Mouse (Mus musculus) embryo, embryonic 10 days (tissue): Measurements from ENCODE around the gene Pycr2.
A peak's percentile ranks its signal among the peaks of the same experiment; 100 is the strongest.

Source experiments
- DNase-seq: peaks from one replicate; pipeline ENCODE4 v3.0.0-alpha.2; 2015; ENCODE audit warnings: low spot score

Pycr2 gene

GRCm38 (mm10) chr1:180942166-180943031, 38.3 kb downstream of the Pycr2 start, which contains the start of gene Tmem63a:
TSS of gene Tmem63a (plus strand) at chr1:180942344.
- peak; percentile 85 for DNase-seq

- DNase-seq = no peak
These were observed 39.0 kb downstream of the Pycr2 start for GRCm38 (mm10) chr1:180943032-180943644.

DNA sequence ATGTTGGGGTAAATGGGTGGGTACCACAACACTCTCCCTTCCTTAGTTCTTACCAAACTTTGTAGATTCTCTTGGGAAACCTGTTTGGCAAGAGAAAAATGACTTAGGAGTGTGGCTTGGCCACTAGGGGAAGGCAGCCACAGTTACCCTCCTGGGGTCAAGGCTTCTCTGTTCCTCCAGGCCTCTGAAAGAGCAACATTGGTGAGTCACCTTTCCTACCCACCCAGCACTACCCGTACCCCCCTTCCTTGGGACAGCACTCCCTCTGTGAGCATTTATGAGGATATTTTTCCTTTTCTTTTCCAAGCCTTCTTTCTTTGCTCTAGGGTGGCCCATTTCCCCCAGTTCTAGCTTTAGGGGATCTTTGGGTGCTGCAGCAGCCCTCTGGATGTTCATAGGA, 39.8 kb downstream of the Pycr2 start:
- no peak for DNase-seq

- DNase-seq = no peak
These were observed 40.5 kb downstream of the Pycr2 start for GRCm38 (mm10) chr1:180944553-180944952.

DNA sequence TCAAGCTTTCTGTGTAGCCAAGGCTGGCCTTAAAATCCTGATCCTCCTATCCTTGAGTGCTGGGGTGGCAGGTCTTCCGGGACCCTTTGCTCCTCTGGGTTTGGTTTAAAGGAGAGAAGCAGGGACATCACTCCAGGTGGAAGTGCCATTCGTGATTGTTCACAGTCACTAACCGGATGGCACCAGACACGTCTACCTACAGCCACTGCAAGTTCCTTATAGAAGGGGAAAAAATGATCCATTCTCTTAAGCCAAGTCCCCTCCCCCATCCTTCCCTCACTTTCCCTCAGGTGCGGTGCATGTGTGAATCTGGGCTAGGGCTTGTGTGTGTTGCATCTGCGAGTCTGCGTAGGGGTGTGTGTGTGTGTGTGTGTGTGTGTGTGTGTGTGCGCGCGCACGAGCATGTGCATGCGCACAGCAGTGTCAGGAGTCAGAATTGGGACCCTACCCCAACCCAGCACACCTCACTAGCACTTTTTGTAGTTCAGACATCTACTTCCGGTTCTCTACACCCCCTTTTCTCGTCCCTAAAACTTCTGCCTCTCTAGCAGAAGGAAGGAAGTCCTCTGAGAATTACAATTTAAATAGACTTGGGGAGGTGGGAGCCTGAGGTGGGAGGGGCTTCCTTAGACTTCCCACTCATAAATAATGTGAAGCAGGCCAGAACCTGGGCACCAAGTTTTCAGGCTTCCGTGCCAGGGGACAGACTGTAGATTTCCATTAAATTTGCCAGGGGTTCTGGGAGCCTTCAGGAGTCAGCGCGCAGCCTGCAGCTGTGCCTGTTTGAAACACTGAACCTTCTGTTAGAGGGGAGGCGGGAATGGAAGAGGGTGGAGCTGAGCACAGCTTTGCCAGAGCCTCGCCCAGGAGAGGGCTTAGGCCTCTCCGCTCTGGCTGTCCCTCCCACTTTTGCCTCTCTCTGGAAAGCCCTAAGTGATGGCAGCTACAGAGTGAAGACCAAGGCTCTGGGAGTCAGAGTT, 41.2 kb downstream of the Pycr2 start:
- peak; percentile 82 for DNase-seq

DNA sequence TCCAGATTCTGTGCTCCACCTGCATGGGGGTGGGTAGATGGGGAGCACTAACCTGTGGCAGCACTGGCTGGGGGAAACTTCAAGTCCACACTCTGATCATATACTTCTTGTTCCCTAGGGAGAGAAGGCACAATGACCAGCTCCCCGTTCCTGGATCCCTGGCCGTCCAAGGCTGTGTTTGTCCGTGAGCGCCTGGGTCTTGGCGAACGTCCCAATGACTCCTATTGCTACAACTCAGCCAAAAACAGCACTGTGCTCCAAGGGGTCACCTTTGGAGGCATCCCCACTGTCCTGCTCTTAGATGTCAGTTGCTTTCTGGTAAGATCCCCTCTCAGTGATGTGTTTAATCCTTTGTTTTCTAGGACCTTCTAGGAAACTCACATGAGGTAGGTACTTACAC, 42.4 kb downstream of the Pycr2 start:
- no peak for DNase-seq

- no peak for DNase-seq
These were observed 48.1 kb downstream of the Pycr2 start for GRCm38 (mm10) chr1:180952085-180952746.

GRCm38 (mm10) chr1:180952808-180953207, 48.7 kb downstream of the Pycr2 start:
- DNase-seq = no peak

DNA sequence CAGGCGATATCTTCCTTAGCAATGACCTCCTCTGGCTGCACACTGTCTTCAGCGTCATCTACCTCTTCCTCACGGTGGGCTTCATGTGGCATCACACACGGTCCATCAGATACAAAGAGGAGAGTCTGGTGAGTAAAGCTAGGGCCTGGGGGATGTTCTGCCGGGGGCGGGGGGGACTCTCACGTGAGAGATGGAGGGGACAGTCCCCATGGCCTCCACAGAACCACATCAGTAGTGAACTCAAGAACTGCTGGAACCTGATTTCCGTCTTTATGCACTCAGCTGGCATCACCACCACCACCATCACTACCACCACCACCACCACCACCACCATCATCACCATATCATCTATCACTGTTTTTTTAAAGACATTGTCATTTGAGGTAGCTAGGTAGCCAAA, 52.3 kb downstream of the Pycr2 start:
- DNase-seq = no peak

GRCm38 (mm10) chr1:180956973-180957381, 52.9 kb downstream of the Pycr2 start:
- DNase-seq = no peak
